Mouse (Mus musculus) kidney, adult 2 months (tissue): ENCODE results near the gene Tfb2m. TPM values are rescaled to one million over a fixed set of nuclear protein-coding genes. Genes with fewer than 3 reads are reported as not detected.

Experiments used
- DNase-seq: peaks from one replicate; pipeline ENCODE4 v3.0.0; 2021
- H3K27ac ChIP-seq: fragments of 200-500 bp; 2 replicates; pipeline ENCODE4 v1.5.1; 2012; ENCODE audit warnings: low read depth, low read length, control low read depth, inconsistent platforms; ENCODE audit not compliant: insufficient read depth
- H3K27me3 ChIP-seq: fragments of 200-500 bp; replicated peaks from 2 replicates; pipeline ENCODE4 v1.6.1; 2012; ENCODE audit warnings: mild to moderate bottlenecking, moderate library complexity, low read length, inconsistent platforms; ENCODE audit not compliant: control insufficient read depth, insufficient read depth
- H3K36me3 ChIP-seq: fragments of 200-500 bp; 2 replicates; pipeline ENCODE4 v1.6.1; 2012; ENCODE audit warnings: mild to moderate bottlenecking, moderate library complexity, low read length, inconsistent platforms; ENCODE audit not compliant: control insufficient read depth, insufficient read depth
- H3K4me1 ChIP-seq: fragments of 200-500 bp; 2 replicates; pipeline ENCODE4 v1.6.1; 2011; ENCODE audit warnings: low read length; ENCODE audit not compliant: control insufficient read depth, insufficient read depth
- H3K4me3 ChIP-seq: fragments of 200-500 bp; 2 replicates; pipeline ENCODE4 v1.5.1; 2011; ENCODE audit warnings: mild to moderate bottlenecking, low read depth, low read length, control low read depth; ENCODE audit not compliant: insufficient read depth
- CTCF ChIP-seq: fragments of 200-500 bp; conservative IDR thresholded peaks from 2 replicates; pipeline ENCODE4 v1.5.1; 2011; ENCODE audit warnings: low read depth, mild to moderate bottlenecking, control low read depth, low read length, moderate library complexity, mixed read lengths; ENCODE audit not compliant: insufficient read depth, insufficient read length
- POLR2A ChIP-seq: fragments of 200-500 bp; IDR thresholded peaks from one replicate; pipeline ENCODE4 v1.6.1; 2011; ENCODE audit warnings: low read depth, low read length, control low read depth
- WGBS: fragments of 180-500 bp; shearing (Covaris S2); methylation state at CpG from one replicate; pipeline ENCODE4 v1.1.7; 2018; 5-methylcytosine and 5-hydroxymethylcytosine counted together
- polyA plus RNA-seq: library from polyadenylated mRNA; depleted of rRNA; stranded (reverse); fragments of >200 nt; gene quantifications from 2 replicates; pipeline ENCODE4 v1.2.3, GENCODE M21; 2012

The Tfb2m gene
- polyA plus RNA-seq, 1 experiment = 18.8 TPM

- peak; percentile 73 for DNase-seq
- no peak overlapping the region for H3K4me3 ChIP-seq
- H3K36me3 ChIP-seq = no peaks in the 10 kb centered on the region
- no peaks in the 10 kb centered on the region for H3K27me3 ChIP-seq
- H3K4me1 ChIP-seq = peaks cover 9% of the 10 kb centered on the region; the same call in 1 of the 2 replicates
- 43% methylated on average over 11 of the region's 11 CpGs for WGBS
- H3K27ac ChIP-seq = peak overlapping the region; percentile 57
- TF ChIP-seq POLR2A = no peak
- no peak for TF ChIP-seq CTCF
Observed at GRCm38 (mm10) chr1:179559446-179560194, 13.6 kb upstream of the Tfb2m start.

GRCm38 (mm10) chr1:179556921-179557320, 10.9 kb upstream of the Tfb2m start:
- Histone ChIP-seq H3K36me3 (no peaks in the 10 kb centered on the region), H3K27me3 (no peaks in the 10 kb centered on the region), H3K27ac (no peak overlapping the region), H3K4me1 (peaks cover 17% of the 10 kb centered on the region; the same call in 1 of the 2 replicates), H3K4me3 (no peak overlapping the region)
- 88% methylated on average over 3 of the region's 3 CpGs for WGBS
- TF ChIP-seq POLR2A (no peak), CTCF (no peak)
- no peak for DNase-seq

GRCm38 (mm10) chr1:179553949-179554347, 7.9 kb upstream of the Tfb2m start:
- no peak for TF ChIP-seq CTCF
- no peak overlapping the region for H3K4me3 ChIP-seq
- H3K4me1 ChIP-seq = peaks cover 9% of the 10 kb centered on the region; the same call in 1 of the 2 replicates
- DNase-seq = no peak
- no peaks in the 10 kb centered on the region for H3K36me3 ChIP-seq
- WGBS = 70% methylated on average over 4 of the region's 4 CpGs
- H3K27me3 ChIP-seq = no peaks in the 10 kb centered on the region
- H3K27ac ChIP-seq = no peak overlapping the region

GRCm38 (mm10) chr1:179553197-179553948, 7.3 kb upstream of the Tfb2m start:
- Histone ChIP-seq H3K4me3 (no peak overlapping the region), H3K36me3 (no peaks in the 10 kb centered on the region), H3K4me1 (peaks cover 9% of the 10 kb centered on the region; the same call in 1 of the 2 replicates), H3K27ac (peak overlapping the region; percentile 12; the same call in 1 of the 2 replicates), H3K27me3 (no peaks in the 10 kb centered on the region)
- DNase-seq = peak; percentile 52
- 29% methylated on average over 5 of the region's 5 CpGs for WGBS
- TF ChIP-seq CTCF (no peak), POLR2A (no peak)

- Histone ChIP-seq H3K4me1 (peaks cover 9% of the 10 kb centered on the region; the same call in 1 of the 2 replicates), H3K4me3 (no peak overlapping the region), H3K27ac (no peak overlapping the region), H3K27me3 (no peaks in the 10 kb centered on the region), H3K36me3 (no peaks in the 10 kb centered on the region)
- DNase-seq = peak; percentile 28
- TF ChIP-seq CTCF = no peak
- TF ChIP-seq POLR2A = no peak
- 40% methylated on average over 7 of the region's 7 CpGs for WGBS
Observed at GRCm38 (mm10) chr1:179552751-179553150, 6.7 kb upstream of the Tfb2m start.

- Histone ChIP-seq H3K4me1 (peaks cover 14% of the 10 kb centered on the region; the same call in 1 of the 2 replicates), H3K27me3 (no peaks in the 10 kb centered on the region), H3K4me3 (no peak overlapping the region), H3K27ac (no peak overlapping the region), H3K36me3 (no peaks in the 10 kb centered on the region)
- TF ChIP-seq CTCF (no peak), POLR2A (no peak)
- 90% methylated on average over 4 of the region's 4 CpGs for WGBS
- DNase-seq = no peak
Observed at GRCm38 (mm10) chr1:179551921-179552320, 5.9 kb upstream of the Tfb2m start.

- no peaks in the 10 kb centered on the region for H3K36me3 ChIP-seq
- no peak for DNase-seq
- H3K27ac ChIP-seq = no peak overlapping the region
- TF ChIP-seq CTCF = no peak
- TF ChIP-seq POLR2A = no peak
- H3K27me3 ChIP-seq = no peaks in the 10 kb centered on the region
- WGBS = 73% methylated on average over 3 of the region's 3 CpGs
- no peak overlapping the region for H3K4me3 ChIP-seq
- H3K4me1 ChIP-seq = peaks cover 14% of the 10 kb centered on the region; the same call in 1 of the 2 replicates
Observed at GRCm38 (mm10) chr1:179551336-179551735, 5.3 kb upstream of the Tfb2m start.
